Mouse (Mus musculus) megakaryocyte, adult 5-6 weeks (primary cell): ENCODE measurements at regions not wholly inside any gene's neighbourhood (a gene's known extent, or its start where the extent isn't known, plus 50 kb on each side); places are given as distances from the start of the nearest gene placed in this dataset.
A peak's percentile ranks its signal among the peaks of the same experiment; 100 is the strongest.

Source experiments
- ATAC-seq: 2 replicates; pipeline ENCODE4 v1.8.0; 2016; ENCODE audit warnings: mild to moderate bottlenecking, inconsistent platforms; ENCODE audit not compliant: poor library complexity, severe bottlenecking

GRCm38 (mm10) chr17:45292883-45293282 lies 140.7 kb downstream of the Cdc5l start:
- ATAC-seq, result no peak

DNA sequence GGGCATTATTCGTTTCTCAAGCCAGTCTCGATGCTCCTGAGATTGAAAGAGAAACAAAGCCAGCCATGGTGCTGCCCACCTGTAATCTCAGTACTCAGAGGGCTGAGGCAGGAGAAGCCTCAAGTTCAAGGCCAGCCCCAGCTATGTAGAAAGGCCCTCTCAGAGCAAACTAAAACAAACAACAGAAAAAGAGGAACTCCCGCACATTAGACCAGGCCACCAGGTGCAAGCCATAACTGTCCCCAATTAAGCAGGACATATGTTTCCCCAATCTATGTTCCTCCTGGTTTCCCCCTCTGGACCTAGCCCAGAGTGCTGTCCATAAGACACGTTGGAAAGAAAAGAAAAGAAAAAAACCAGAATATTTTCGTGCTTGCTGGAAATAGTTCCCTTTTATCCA lies 142.5 kb downstream of the Cdc5l start:
- ATAC-seq, result no peak

DNA sequence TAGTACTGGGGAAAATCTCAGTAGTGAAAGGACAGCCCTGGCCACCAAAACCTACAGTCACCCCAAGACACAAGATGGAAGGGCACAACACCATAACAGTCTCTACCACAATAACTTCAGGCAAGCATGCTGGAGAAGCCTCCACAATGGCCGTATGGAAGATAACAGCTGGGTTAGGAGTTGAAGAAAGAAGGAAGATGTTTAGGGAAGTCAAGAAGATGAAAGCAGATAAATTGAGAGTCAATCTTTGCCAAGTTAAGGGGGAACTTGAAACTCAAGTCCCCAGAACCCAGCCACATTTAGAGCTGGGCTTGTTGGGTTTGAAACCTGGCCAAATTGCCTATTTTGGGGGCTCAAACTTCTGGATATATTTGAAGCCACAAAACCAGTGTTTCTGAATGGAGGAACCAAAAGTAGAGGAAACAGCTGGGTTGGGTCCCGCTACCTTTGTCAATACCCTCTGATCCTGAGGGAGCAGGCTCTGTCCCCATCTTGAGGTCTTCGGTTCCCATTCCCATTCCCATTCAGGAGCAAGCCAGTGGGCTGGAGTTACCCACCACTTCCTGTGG lies 147.8 kb downstream of the Cdc5l start:
- peak; percentile 43; the same call in 1 of the 2 replicates for ATAC-seq

- no peak for ATAC-seq
These were observed 152.0 kb downstream of the Cdc5l start for GRCm38 (mm10) chr17:45281554-45281953.

DNA sequence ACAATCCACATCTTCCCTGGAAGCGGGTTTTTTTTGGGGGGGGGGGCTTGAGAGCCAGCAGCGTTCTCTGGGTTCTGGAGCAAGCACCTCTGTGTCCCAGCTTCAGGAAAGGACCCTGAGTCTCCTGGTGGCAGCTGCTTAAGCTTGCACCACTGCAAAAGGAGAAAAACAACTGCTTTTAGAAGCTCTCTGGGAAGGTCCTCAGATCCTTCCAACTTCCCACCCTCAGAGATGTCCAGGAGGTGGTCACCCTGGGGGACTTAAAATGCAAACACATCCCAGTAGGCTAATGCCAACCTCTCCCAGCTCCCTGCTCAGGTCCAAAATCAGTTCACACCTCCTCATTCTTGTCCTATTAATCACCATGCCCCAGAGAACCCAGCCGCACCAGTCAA lies 153.7 kb downstream of the Cdc5l start:
- no peak for ATAC-seq

DNA sequence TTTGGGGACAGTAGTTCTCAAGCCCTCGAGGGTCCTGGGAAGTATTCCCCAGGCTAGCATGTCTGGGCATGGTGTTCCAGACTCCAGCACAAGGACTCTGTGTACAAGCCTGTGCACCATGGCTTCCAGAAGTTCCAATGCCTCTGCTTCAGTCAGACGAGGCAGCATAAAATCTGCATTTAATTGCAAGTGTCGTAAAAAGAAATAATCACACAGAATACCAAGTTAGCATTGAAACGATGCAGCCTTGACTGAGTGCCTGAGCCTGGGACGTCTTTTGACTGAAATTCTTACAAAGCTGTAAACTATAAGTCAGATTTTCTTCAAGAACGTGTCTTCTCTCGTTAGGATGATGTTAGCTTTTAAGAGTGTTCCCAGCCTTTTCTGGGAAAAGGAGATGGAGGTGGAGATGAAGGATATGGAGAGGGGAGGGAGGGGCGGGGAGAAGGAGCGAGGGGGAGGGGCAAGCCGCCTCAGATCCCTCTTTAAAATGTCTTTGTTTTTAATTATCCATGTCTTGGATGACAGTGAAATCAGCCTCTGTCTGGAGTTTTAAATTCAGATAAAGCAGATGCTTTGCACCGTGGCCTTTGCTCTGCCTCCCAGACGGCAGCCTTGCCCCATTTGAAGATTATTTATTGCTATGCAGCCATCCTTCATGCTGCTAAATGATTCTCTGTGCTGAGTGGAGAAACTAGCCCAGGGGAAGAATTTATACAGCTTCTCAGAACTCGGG lies 154.3 kb downstream of the Cdc5l start:
- no peak for ATAC-seq

DNA sequence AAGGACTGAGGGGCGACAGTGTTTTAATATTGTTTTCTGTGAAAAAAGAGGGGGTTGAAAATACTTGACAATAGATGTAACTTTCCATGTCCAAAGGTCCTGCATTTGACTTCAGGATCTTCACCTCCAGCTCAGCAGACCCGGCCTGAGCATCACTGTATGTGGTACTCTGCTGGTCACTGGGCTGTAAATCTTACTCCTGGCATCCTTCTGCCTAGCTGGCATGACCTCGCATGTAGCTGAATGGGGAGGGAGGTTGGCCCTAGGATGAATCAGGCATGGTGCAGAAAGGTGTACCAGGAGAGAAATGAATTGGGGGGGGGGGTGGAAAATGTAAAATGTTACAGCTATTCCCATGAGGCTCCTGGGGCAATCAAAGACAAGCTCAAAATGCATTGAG lies 156.0 kb downstream of the Cdc5l start:
- ATAC-seq, result no peak

- ATAC-seq, result no peak
These were observed 156.7 kb downstream of the Cdc5l start for GRCm38 (mm10) chr17:45276686-45277405.

DNA sequence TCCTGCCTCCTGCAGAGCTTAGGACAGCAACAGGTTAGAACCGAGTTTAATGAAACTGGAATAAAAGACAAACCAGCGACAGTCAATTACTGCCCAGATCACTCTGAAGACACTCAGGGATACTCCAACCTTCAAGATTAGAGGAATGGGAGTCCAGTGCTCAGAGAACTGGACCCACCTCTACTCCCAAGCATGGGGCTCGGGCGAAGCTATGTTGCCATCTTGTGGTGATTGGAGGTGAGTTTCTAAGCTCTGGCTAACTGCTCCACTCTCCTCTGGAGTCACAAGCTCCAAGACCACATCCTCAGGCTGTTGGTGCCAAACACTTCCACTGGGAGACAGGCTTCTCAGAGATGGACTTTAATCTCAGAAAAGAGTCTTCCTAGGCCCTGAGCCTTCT lies 158.6 kb downstream of the Cdc5l start:
- ATAC-seq, result no peak

GRCm38 (mm10) chr17:45266776-45267175 lies 166.8 kb downstream of the Cdc5l start:
- ATAC-seq, result no peak

GRCm38 (mm10) chr17:45265587-45265986 lies 167.9 kb downstream of the Cdc5l start:
- ATAC-seq, result no peak

DNA sequence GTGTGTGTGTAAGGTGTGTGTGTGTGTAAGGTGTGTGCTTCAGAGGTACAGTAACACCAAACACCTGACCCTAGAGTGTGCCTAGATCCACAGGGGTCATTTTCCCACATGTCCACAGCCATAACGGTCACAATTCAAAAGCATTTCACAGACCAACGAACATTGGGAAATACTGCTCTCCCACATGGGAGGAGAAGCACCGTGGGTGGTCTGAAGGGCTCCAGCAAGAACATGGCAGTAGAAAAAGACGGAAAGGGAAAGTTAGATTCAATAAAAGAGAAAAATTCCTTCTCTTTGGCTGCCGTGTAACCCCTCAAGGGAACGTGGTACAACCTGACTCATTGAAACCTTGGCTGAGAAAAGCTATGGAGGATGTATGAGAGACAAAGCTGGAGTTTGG lies 169.1 kb downstream of the Cdc5l start:
- no peak for ATAC-seq

DNA sequence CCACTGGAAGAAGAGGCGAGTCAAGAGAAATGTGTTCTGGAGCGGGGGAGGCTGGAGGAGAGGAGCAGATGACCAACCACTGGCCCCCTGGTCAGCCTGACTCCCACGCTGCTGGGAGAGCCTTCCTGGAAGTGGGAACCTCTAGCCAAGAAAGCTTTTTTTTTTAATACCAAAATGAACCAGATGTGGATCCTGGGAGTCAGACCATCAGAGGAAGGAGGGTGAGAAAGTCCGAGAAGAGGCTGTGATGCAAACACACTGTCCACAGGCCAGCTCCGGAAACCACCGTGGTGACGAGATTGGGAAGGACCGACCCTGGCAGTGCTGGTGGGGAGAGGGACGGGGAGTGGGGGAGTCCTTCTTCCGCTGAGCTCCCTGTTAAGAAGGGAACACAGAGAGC lies 173.1 kb downstream of the Cdc5l start:
- ATAC-seq, result no peak

- no peak for ATAC-seq
These were observed 175.5 kb downstream of the Cdc5l start for GRCm38 (mm10) chr17:45258007-45258406.

- ATAC-seq, result no peak
These were observed 180.8 kb downstream of the Cdc5l start for GRCm38 (mm10) chr17:45252593-45253230.

GRCm38 (mm10) chr17:45251034-45251730 lies 182.4 kb downstream of the Cdc5l start:
- ATAC-seq, result 0 out of 2 replicates have a peak, but pooled peaks have one; percentile 47

DNA sequence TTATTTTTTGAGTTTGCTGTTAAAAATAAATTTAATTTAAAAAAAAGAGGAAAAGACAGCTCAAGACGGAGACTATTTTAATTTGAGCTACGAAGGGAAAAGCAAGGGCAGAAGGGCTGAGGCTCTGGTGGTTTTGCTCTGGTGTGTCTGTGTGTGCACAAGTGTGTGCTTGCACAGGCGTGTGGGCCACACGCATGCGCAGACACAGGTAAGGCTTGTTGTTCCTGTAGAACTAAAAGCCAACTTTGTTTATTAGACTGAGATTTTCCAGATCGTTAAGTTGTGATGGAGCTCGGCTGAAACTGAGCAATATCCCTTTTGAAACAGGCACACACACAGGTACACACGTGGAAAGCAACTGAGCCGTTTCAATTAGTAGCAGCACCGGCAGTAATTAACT lies 183.1 kb downstream of the Cdc5l start:
- no peak for ATAC-seq

DNA sequence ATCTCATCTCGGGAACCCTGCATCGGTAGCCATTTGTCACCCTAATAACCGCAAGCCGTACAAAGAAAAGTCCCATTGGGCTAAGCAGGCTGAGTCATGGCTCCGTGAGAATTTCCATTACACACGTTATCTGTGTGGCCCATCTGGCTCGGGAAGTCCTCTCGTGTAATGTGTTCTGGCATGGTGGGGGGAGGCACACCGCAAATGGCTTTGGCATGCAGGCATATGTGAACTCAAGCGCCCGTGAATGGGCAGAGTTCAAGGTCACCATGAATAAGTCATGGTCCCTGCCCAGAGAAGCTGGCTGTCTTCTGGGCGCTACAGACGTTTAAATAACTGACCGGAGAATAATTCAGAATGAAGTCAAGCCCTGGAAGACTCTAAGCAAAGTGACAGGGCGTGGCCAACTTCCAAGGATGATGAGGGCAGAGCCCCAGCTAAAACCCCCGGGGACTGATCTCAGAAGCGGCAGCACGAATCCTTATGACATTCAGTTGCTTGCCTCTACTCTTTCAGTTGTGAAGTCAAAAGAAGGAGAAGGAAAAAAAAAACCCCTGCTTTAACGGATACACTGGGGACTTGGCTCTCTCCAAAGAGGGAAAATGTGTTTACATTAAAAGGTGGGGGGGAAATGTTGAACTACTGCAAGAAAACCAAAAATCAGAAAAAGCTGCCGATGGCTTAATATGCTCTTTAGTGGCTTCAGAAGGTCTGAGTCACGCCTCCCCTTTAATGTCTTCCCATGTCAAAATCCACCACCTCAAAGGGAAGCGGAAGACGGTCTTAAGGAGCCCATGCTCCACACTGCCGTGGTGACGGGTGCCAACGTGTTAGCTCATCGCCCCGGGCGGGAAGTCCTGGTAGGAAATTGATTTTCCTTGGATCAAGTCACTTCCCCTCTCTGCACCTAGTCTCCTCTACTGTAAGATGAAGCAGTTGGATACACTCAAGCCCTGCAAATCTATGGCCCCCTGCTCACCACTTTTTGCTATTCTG lies 186.1 kb downstream of the Cdc5l start:
- ATAC-seq, result no peak

- peak; percentile 52 for ATAC-seq
These were observed 188.7 kb downstream of the Cdc5l start for GRCm38 (mm10) chr17:45244870-45245269.

DNA sequence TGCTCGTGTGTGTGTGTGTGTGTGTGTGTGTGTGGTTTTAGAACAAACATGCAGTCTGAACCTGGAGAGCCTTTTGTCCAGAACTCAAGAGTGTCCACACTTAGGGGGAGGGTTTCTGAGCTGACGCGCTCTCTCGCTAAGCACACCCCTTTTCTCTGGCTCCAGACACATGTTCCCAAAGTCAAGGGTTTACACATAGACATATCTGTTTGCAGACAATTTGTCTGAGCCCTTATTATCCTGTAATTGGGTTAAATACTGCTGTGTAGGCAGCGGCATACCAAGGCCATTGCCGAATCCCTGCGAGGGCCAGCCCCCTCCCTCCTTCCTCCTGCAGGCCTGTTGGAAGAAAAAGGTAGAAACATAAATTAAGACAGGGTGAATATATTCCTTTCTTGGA lies 190.4 kb downstream of the Cdc5l start:
- no peak for ATAC-seq
